Mouse (Mus musculus) layer of hippocampus, adult 2 months (tissue): Measurements from ENCODE around the gene Fzd2. TPM values are rescaled to one million over a fixed set of nuclear protein-coding genes. Genes with fewer than 3 reads are reported as not detected.

Experiments
- DNase-seq, 2 experiments: peaks; one replicate each; pipeline ENCODE4 v3.0.0; 2022; ENCODE audit warnings: low spot score in 2 of 2
- H3K27ac ChIP-seq: fragments of 200-600 bp; 2 replicates; pipeline ENCODE4 v1.8.1; 2022
- H3K4me3 ChIP-seq: fragments of 200-600 bp; 2 replicates; pipeline ENCODE4 v1.8.1; 2022; ENCODE audit warnings: mild to moderate bottlenecking
- CTCF ChIP-seq: fragments of 200-600 bp; conservative IDR thresholded peaks from 2 replicates; pipeline ENCODE4 v1.8.1; 2022; ENCODE audit warnings: antibody characterized with exemption, mild to moderate bottlenecking, moderate library complexity
- total RNA-seq, 2 experiments: library from RNA; stranded (reverse); gene quantifications; 2 replicates each; pipeline ENCODE4 v1.2.3; 2021

Gene Fzd2
- total RNA-seq, 2 experiments from 2014 or later, result 7.5 to 9.2 TPM

DNA sequence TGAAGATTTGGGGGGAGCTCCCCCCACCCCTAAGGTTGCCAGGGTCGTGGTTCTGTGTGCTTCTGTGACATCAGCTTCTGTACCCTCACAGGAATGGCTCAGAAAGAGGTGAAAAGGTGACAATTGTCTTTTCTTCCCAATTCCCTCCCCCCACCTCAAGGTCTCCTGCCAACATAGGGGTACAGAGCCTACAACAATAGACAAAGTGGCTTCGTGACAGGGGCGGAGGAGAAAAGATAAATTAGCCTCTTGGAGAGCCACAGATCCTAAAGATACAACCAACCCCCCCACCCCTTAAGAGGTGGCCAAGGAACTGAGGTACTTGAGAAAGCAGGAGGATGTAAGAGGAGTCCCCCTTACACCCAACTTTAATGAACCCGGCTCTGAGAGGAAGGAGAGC is 4.5 kb downstream of the Fzd2 start:
- Histone ChIP-seq H3K4me3 (no peak overlapping the region), H3K27ac (no peak overlapping the region)
- no peak for DNase-seq
- TF ChIP-seq CTCF, result no peak

DNA sequence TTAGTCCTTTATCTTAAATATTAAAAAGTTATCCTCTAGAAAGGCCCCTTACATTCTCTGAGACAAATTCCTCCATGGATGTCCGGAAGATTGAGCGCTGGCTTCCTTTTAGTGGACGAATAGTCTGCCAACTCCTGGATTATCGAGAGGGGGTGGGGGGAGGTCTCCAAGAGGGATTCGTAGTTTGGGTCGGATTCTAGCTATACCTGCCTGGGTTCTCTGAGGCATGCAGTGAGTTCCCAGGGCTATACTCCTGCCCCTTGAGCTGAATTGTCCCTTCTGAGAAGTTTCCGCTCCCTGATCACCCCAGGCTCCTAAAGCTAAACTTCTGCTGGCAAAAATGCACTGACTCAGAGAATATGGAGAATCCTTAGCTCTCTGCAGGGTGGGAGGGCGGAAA is 5.3 kb downstream of the Fzd2 start:
- H3K27ac ChIP-seq, result no peak overlapping the region
- H3K4me3 ChIP-seq, result no peak overlapping the region
- DNase-seq, result no peak
- no peak for TF ChIP-seq CTCF

DNA sequence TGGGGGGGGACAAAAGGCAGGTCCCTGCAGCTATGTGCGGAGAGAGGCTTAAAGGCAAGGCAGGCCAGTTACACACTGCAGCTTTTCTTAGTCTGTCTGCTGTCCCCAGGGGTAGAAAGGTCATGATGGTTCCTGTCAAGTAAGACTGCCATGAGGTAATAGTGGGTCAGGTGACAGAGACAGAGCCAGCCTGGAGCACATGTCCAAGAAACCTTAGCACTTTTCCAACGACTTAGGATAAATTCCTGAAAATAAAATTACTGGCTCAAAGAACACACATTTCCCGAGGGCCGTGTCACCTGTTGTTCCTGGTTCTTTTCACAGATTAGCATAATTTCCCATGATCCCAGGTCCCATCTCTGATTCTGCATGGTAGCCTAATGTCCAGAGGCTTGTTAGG is 6.1 kb downstream of the Fzd2 start:
- no peak for TF ChIP-seq CTCF
- Histone ChIP-seq H3K27ac (no peak overlapping the region), H3K4me3 (no peak overlapping the region)
- DNase-seq, result no peak

DNA sequence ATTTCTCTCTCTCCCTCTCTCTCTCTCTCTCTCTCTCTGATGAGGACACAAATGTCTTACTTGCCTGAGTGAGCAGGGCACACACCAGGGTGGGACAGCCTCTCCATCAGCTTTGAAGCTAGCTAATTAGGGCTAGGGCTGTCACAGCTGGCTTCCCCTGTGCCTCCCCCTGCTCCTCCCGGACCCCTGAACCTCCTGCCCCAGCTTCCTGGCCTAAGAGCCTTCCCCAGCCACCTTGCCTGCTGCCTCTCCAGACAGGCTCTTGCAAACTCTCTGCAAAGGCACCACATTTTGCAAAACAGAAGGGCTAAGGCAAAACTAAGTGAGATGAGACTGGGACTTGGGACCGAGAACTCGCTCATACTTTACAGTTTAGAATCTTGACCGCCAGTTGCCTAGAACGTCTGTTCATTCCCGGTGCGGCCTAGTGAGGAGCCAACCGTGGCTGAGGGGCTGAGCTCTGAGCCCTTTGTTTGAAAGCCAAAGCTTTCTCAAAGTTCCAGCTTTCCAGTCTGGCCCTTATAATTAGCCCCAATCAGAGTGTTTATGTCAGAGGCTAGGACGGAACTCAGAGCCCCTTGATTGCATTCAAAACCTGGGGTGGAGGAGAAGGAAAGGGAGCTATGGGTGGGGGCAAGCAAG is 6.6 kb downstream of the Fzd2 start:
- no peak for TF ChIP-seq CTCF
- DNase-seq, result no peak
- Histone ChIP-seq H3K4me3 (no peak overlapping the region), H3K27ac (no peak overlapping the region)

DNA sequence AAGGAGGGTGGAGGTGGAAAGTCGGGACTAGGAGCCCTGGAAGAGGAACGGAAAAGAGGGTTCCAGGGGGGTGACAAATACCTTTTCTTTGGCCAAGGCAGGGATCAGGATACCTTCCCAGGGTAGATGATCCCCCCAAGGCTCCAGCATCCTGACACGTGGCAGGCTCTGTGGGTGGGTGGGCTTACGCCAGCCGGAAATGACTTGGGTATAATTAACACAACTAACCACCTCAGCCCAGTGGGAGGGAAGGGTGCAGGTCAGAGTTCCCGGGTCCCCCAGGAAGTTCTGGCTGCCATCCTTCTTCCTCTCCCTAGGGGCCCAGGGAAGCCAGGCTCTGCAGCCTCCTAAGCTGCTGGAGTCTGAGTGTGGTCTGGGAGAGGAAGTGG is 7.1 kb downstream of the Fzd2 start:
- no peak overlapping the region for H3K27ac ChIP-seq
- DNase-seq, result no peak
- H3K4me3 ChIP-seq, result no peak overlapping the region
- TF ChIP-seq CTCF, result no peak

DNA sequence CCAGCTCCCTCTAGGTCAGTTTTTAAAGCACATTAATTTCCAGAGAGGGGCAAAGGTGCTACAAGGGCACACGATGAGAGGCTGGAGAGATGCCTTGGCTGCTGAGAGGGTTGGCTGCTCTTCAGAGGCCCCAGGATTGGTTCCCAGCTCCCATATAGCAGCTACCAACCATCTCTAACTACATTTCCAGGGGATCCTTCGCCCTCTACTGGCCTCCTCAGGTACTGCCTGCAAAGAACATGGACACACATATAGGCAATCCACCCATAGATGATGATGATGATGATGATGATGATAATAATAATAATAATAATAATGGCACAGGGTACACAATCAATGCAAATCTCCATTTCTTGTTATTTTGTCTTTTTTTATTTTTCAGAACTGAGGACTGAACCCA is 15.3 kb downstream of the Fzd2 start:
- DNase-seq, result no peak
- Histone ChIP-seq H3K4me3 (no peak overlapping the region), H3K27ac (no peak overlapping the region)
- peak; percentile 40 for TF ChIP-seq CTCF

DNA sequence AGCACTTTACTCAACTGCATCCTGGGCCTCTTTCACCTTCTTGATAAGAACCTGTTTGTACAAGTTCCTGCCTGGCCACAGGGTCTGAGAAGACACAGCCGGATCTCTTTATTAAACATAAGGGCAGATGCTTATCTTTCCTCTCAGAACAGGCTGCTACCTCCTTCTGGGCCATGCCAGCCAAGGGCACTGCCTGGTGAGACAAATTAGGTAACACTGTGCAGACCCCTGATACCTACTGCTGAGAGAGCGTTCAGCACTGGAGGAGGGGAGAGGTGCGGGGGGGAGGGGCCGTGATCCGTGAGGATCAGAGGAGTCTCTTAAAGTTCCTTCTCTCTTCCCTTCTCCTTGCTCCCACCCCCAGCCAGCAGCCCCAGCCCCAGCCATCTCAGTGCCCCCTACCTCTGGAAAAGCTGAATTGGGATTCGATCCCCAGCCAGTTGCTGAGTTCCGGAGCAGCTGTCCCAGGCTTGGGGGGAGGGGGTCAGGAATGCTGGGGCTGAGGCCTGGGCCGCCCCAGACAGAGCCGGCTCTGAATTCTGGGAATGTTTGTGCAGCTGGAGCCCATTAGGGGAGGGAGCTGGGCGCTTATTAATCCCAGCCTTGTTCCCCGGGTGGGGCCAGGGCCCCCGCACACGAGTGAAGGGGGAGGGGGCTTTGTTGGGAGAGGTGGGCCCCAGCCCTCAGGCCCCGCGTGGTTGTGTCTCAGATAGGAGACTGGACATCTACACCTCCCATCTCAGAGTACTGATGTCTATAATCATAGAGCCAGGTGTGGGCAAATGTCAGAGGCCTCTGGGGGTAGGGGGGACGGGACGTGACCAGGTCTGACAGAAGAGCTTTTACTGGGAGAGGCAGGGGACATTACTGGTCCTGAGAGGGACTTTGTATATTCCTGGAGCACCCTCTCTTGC is 19.9 kb downstream of the Fzd2 start:
- no peak overlapping the region for H3K4me3 ChIP-seq
- no peak for TF ChIP-seq CTCF
- no peak overlapping the region for H3K27ac ChIP-seq
- DNase-seq, result no peak

DNA sequence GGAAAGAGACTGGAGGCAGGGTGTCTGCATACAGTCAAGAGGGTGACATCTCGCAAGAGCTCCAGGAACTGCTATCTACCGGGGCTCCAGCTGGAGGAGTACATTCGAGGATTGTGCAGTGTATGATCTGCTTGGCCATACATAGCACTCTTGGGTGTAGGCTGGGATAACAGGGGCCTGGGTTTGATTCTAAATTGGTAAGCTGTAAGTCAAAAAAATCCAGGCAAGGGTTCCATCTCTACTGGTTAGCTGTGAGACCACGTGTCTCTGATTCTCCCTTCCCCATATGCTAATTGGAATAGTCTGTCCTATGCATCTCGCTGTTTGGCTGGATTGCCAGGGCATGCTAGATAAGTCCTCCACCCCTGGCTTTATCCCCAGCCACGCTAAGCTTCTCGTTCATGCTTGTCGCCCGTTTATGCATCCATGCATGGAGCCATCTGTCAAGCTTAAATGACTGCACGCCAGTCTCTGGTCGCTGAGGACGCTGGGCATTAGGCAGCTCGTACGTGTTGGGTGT is 20.8 kb downstream of the Fzd2 start:
- Histone ChIP-seq H3K4me3 (no peak overlapping the region), H3K27ac (no peak overlapping the region)
- DNase-seq, result no peak
- no peak for TF ChIP-seq CTCF

DNA sequence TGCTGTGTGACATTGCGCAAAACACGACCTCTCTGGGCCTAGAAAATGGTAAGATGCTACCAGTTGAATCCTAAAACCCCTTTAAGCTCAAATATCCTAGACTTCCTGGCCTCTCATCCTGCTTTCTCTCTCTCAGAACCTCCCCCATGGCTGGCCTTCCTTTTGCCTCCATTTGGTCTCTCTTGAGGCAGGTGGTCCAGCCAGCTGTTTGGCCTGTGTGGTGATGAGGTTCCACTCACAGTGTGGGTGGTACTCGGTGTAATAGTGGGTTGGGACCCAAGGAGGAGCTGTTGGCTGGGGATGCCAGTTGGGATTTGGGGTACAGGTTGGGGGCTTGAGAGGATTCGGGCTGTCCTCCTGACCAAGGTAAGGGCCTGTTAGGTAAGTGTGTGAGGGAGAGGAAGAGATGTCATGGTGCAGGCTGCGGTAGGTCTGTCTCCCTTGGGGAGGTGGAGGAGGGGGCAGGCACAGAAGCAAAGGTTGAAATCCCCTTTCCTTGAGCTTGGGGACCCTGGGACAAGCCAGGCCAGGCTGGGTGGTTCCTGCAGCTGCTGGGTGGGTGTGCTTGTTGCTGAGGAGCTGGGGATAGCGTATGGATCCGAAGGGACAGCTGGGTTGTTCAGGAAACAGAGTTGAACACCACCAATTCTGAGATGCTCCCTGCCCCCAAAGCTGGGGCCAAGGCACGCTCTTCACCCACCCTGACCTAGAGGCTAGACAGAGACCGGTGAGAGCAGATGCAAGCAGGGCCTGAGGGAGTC is 23.2 kb downstream of the Fzd2 start:
- no peak for DNase-seq
- no peak for TF ChIP-seq CTCF

DNA sequence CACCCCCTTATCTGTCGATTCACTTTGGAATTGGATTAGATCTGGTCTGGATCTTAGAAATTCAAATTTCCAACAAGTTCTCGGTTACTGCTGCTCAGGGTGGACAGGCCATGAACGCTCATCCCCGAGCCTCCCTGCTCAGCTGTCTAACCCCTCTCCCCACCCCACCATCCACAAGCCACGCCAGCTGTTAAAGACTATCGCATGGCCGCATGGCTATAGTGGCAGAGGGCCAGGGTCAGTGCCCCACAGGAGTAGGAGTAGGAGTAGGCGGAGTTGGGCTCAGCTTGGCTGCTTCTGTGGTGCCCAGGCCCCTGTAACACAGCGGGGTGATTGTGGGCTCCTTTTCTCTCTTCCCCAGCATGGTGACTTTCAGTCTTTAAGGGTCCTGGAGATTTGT is 24.3 kb downstream of the Fzd2 start:
- H3K27ac ChIP-seq, result no peak overlapping the region
- no peak for TF ChIP-seq CTCF
- no peak overlapping the region for H3K4me3 ChIP-seq
- DNase-seq, result no peak

More for the DNA sequence above, 23.2 kb downstream of the Fzd2 start:
- H3K27ac ChIP-seq, result no peak overlapping the region
- no peak overlapping the region for H3K4me3 ChIP-seq

DNA sequence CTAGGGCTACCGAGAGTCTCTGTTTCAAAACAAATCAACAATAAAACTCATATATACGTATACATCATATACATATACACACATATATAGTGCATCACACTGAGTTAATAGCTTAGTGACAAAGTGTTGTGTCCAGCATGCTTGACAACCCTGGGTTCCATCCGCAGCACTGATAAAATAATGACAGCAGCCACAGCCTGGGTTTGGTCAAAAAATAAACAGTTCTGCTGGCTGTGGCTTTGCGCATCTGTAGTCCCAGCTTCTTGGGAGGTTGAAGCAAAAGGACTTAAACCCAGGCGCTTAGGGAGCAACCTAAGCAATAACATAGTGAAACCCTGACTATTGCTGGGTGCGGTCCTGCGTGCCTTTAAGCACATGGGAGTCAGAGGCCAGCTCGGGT is 25.2 kb downstream of the Fzd2 start:
- H3K4me3 ChIP-seq, result no peak overlapping the region
- no peak for TF ChIP-seq CTCF
- DNase-seq, result no peak
- H3K27ac ChIP-seq, result no peak overlapping the region

DNA sequence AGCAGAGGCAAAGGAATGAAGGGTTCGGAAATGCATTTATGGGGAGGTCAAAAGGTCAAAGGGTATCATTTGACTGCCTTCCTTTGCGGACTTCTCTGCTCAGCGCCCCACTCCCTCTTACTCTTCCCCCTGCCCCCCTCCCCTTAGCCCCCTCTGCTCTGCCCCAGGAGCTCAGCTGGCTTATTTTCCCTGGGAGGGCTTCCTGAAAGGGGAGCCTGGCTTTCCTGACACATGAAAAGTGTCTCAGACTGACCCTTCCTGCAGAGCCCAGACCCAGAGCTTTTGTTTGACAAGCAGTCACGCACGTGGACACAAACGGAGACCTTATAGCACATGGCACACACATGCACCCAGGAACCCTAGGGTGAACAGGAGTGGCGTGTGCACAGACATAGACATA is 26.5 kb downstream of the Fzd2 start:
- no peak for TF ChIP-seq CTCF
- Histone ChIP-seq H3K4me3 (no peak overlapping the region), H3K27ac (no peak overlapping the region)
- no peak for DNase-seq

DNA sequence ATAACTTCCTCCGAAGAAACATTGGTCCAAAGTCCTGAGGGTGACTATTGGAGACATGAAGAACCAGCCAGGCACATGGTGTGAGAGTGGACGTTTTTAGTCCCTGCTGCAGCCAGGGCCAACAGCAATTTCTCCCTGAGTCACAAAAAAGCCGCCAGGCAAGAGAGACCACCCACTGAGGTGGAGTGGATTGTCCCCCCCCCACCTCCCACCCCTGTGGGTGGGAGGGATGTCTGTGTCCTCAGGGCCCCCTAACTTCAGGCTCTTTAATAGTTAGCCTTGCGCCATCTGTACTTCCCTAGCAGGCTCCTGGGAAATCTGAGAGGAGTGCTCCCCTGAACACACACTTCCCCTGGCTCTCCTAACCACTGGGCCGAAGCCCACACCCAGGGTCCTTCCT is 27.0 kb downstream of the Fzd2 start:
- Histone ChIP-seq H3K27ac (no peak overlapping the region), H3K4me3 (no peak overlapping the region)
- no peak for TF ChIP-seq CTCF
- no peak for DNase-seq
